Mouse (Mus musculus): ENCODE measurements around the gene 2610001J05Rik. TPM values are rescaled to one million over a fixed set of nuclear protein-coding genes. Genes with fewer than 3 reads are reported as not detected.

The 2610001J05Rik gene
- polyA plus RNA-seq, 1 experiment from 2014 or later, result 146 TPM

Other genes starting within 250 kb of the 2610001J05Rik start
- 14.5 and 17.1 TPM in 2 replicates for gene Bmt2, start 193.6 kb downstream of the 2610001J05Rik start, polyA plus RNA-seq (2015; fragmentation: Nextera tagmentation; extraction: Ambion mirVana)
- 4.0 and 6.2 TPM in 2 replicates for gene Gpr85, start 31.6 kb downstream of the 2610001J05Rik start, polyA plus RNA-seq (2015; fragmentation: Nextera tagmentation; extraction: Ambion mirVana)